Mouse (Mus musculus) spleen, adult 2 months (tissue): ENCODE data around the gene Lrrc8c. TPM values are rescaled to one million over a fixed set of nuclear protein-coding genes. Genes with fewer than 3 reads are reported as not detected.
A peak's percentile ranks its signal among the peaks of the same experiment; 100 is the strongest.

Experiments
- DNase-seq, 2 experiments: peaks; one replicate each; pipeline versions ENCODE4 v3.0.0 to v3.0.0-alpha.2; 2012 to 2021; ENCODE audit warnings: low spot score in 2 of 2, low read depth in 1 of 2
- H3K27ac ChIP-seq: fragments of 200-500 bp; 2 replicates; pipeline ENCODE4 v1.5.1; 2012; ENCODE audit warnings: low read length, inconsistent platforms; ENCODE audit not compliant: insufficient read depth
- H3K27me3 ChIP-seq: fragments of 200-500 bp; 2 replicates; pipeline ENCODE4 v1.6.1; 2012; ENCODE audit warnings: mild to moderate bottlenecking, moderate library complexity, low read length, inconsistent platforms; ENCODE audit not compliant: control insufficient read depth, insufficient read depth
- H3K36me3 ChIP-seq: fragments of 200-500 bp; 2 replicates; pipeline ENCODE4 v1.6.1; 2012; ENCODE audit warnings: mild to moderate bottlenecking, low read length, inconsistent platforms; ENCODE audit not compliant: control insufficient read depth, insufficient read depth
- H3K4me1 ChIP-seq: fragments of 200-500 bp; 2 replicates; pipeline ENCODE4 v1.6.1; 2011; ENCODE audit warnings: inconsistent platforms; ENCODE audit not compliant: control insufficient read depth, insufficient read depth, insufficient read length
- H3K4me3 ChIP-seq: fragments of 200-500 bp; 2 replicates; pipeline ENCODE4 v1.5.1; 2011; ENCODE audit warnings: mild to moderate bottlenecking, inconsistent platforms; ENCODE audit not compliant: insufficient read depth, insufficient read length; ENCODE audit errors: extremely low read depth
- CTCF ChIP-seq: fragments of 200-500 bp; IDR thresholded peaks from 2 replicates; pipeline ENCODE4 v1.5.1; 2011; ENCODE audit warnings: mild to moderate bottlenecking, inconsistent platforms; ENCODE audit not compliant: insufficient read depth, insufficient read length, insufficient replicate concordance; ENCODE audit errors: extremely low read depth
- POLR2A ChIP-seq: fragments of 200-500 bp; IDR thresholded peaks from 2 replicates; pipeline ENCODE4 v1.6.1; 2011; ENCODE audit warnings: low read depth, low read length, inconsistent platforms
- WGBS: fragments of 180-500 bp; shearing (Covaris S2); methylation state at CpG from one replicate; pipeline ENCODE4 v1.1.7; 2018; 5-methylcytosine and 5-hydroxymethylcytosine counted together
- polyA plus RNA-seq: library from polyadenylated mRNA; depleted of rRNA; stranded (reverse); fragments of >200 nt; gene quantifications from 2 replicates; pipeline ENCODE4 v1.2.3, GENCODE M21; 2012; rRNA removed

Lrrc8c gene
- 33.9 and 41.0 TPM in 2 replicates for polyA plus RNA-seq

GRCm38 (mm10) chr5:105519096-105519975 lies at the start of gene Lrrc8c:
Gene Lrrc8c, plus strand, starts transcription at chr5:105519388.
- peak within 1 kb of the TSS; percentile 77 for H3K4me3 ChIP-seq
- H3K36me3 ChIP-seq, result peaks cover 5% of the 10 kb centered on the region; the same call in 1 of the 2 replicates
- H3K4me1 ChIP-seq, result peaks cover 4% of the 10 kb centered on the region
- peak within 1 kb of the TSS; percentile 99 for H3K27ac ChIP-seq
- peak; percentile 74 to 89 for DNase-seq
- peak; percentile 70 for TF ChIP-seq POLR2A
- no peak for TF ChIP-seq CTCF
- WGBS, result 1% methylated on average over 91 of the region's 93 CpGs
- H3K27me3 ChIP-seq, result no peaks in the 10 kb centered on the region

- Histone ChIP-seq H3K36me3 (no peaks in the 10 kb centered on the region), H3K27ac (no peak overlapping the region), H3K27me3 (no peaks in the 10 kb centered on the region), H3K4me1 (no peaks in the 10 kb centered on the region), H3K4me3 (no peak overlapping the region)
- TF ChIP-seq CTCF (no peak), POLR2A (no peak)
- 93% methylated on average over 5 of the region's 5 CpGs for WGBS
- no peak for DNase-seq
Observed at GRCm38 (mm10) chr5:105472983-105473705, 46.0 kb upstream of the Lrrc8c start.

GRCm38 (mm10) chr5:105477527-105477926 lies 41.7 kb upstream of the Lrrc8c start:
- no peak for TF ChIP-seq CTCF
- no peak for TF ChIP-seq POLR2A
- DNase-seq, result no peak
- 90% methylated on average over 9 of the region's 9 CpGs for WGBS
- no peaks in the 10 kb centered on the region; the same call in 1 of the 2 replicates for H3K36me3 ChIP-seq
- no peaks in the 10 kb centered on the region for H3K27me3 ChIP-seq
- H3K4me3 ChIP-seq, result no peak overlapping the region
- no peaks in the 10 kb centered on the region for H3K4me1 ChIP-seq
- no peak overlapping the region for H3K27ac ChIP-seq

- Histone ChIP-seq H3K27ac (no peak overlapping the region), H3K27me3 (no peaks in the 10 kb centered on the region), H3K36me3 (no peaks in the 10 kb centered on the region; the same call in 1 of the 2 replicates), H3K4me3 (no peak overlapping the region), H3K4me1 (no peaks in the 10 kb centered on the region)
- no peak for TF ChIP-seq CTCF
- TF ChIP-seq POLR2A, result no peak
- 95% methylated on average over 13 of the region's 13 CpGs for WGBS
- DNase-seq, result no peak
Observed at GRCm38 (mm10) chr5:105479673-105480072, 39.5 kb upstream of the Lrrc8c start.

GRCm38 (mm10) chr5:105480561-105480960 lies 38.6 kb upstream of the Lrrc8c start:
- WGBS, result 96% methylated on average over 17 of the region's 17 CpGs
- H3K36me3 ChIP-seq, result no peaks in the 10 kb centered on the region; the same call in 1 of the 2 replicates
- H3K4me3 ChIP-seq, result no peak overlapping the region
- H3K27ac ChIP-seq, result no peak overlapping the region
- H3K4me1 ChIP-seq, result no peaks in the 10 kb centered on the region
- no peaks in the 10 kb centered on the region for H3K27me3 ChIP-seq
- no peak for TF ChIP-seq CTCF
- no peak for TF ChIP-seq POLR2A
- DNase-seq, result no peak

GRCm38 (mm10) chr5:105483632-105484031 lies 35.6 kb upstream of the Lrrc8c start:
- no peak overlapping the region for H3K4me3 ChIP-seq
- no peak for TF ChIP-seq CTCF
- TF ChIP-seq POLR2A, result no peak

More at GRCm38 (mm10) chr5:105483632-105484031, 35.6 kb upstream of the Lrrc8c start:
- no peaks in the 10 kb centered on the region for H3K4me1 ChIP-seq
- H3K27ac ChIP-seq, result no peak overlapping the region
- H3K36me3 ChIP-seq, result no peaks in the 10 kb centered on the region; the same call in 1 of the 2 replicates
- no peaks in the 10 kb centered on the region for H3K27me3 ChIP-seq
- 85% methylated on average over 2 of the region's 2 CpGs for WGBS
- no peak for DNase-seq
